ENCODE assay signal across 7 mouse cellular contexts in the genomic region with DNA sequence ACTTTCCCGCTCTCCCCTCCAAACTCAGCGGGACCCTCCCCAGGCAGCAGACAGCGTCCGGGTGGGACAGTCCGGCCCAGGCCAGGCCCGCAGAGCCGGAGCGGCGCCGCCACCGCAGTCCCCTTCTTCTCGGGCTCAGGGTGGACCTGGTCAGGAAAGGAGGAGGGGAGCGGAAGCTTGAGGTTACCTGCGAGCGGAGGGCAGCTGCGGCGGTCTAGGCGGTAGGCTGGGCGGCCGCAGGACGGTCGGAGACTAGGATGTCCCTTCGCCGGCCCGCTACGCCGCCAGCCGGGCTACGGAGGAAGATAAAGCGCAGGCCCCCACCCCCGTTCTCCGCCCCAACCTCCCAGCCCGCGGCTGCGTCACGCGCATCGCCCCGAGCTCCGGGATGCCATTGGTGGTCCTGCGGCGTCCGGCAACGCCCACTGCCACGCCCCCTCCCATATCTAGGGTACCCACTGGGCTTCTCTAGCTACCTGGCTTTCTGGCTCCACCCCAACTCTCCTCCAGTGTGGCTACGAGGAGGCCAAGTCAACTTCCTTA. TPM values are rescaled to one million over a fixed set of nuclear protein-coding genes. Genes with fewer than 3 reads are reported as not detected.
A peak's percentile ranks its signal among the peaks of the same experiment; 100 is the strongest.
DNase-seq lines count a peak whose midpoint lies in the region; ATAC-seq lines count a peak whose summit lies in the region.

A gene (minus strand): TSS at position 371 of the 543 bp plus-strand sequence.

- peak; percentile 88 to 94 for DNase-seq in adrenal gland, adult 18-20 months (ENCODE audit: low spot score in 2 of 2)
- DNase-seq in embryo, embryonic 11.5 days (ENCODE audit: low read depth, low spot score) = peak; percentile 87
- peak; percentile 75 to 86 for DNase-seq in gastrocnemius, postnatal 4 days (ENCODE audit: low spot score in 2 of 2)
- peak; percentile 83 to 84 for DNase-seq in left cerebral cortex, postnatal 36 days (ENCODE audit: low spot score in 2 of 2)
- DNase-seq in midbrain, embryonic 11.5 days (ENCODE audit: low spot score, missing footprints) = peak; percentile 98
- DNase-seq in skeletal muscle tissue, adult 2 months (ENCODE audit: low read depth, low spot score) = peak; percentile 71

- H3K27ac ChIP-seq in intestine, embryonic 16.5 days (ENCODE audit: low read length) = peak within 1 kb of the TSS; percentile 91
- peak within 1 kb of the TSS; percentile 48; the same call in 1 of the 2 replicates for H3K27ac ChIP-seq in midbrain, embryonic 11.5 days (ENCODE audit: low read depth, low read length)

- peak within 1 kb of the TSS; percentile 71 for H3K4me2 ChIP-seq in intestine, embryonic 16.5 days (ENCODE audit: low read depth, low read length)
- H3K4me2 ChIP-seq in midbrain, embryonic 11.5 days = peak within 1 kb of the TSS; percentile 68

- no peaks in the 10 kb centered on the region for H3K27me3 ChIP-seq in intestine, embryonic 16.5 days (replicated peaks; ENCODE audit: control insufficient read depth, insufficient read depth, low read length)
- H3K27me3 ChIP-seq in midbrain, embryonic 11.5 days (ENCODE audit: control insufficient read depth, insufficient read depth, low read length) = no peaks in the 10 kb centered on the region

- H3K9ac ChIP-seq in intestine, embryonic 16.5 days (ENCODE audit: low read depth, low read length) = peak within 1 kb of the TSS; percentile 89
- peak within 1 kb of the TSS; percentile 87 for H3K9ac ChIP-seq in midbrain, embryonic 11.5 days (ENCODE audit: low read length)

- H3K4me3 ChIP-seq in intestine, embryonic 16.5 days (ENCODE audit: low read length) = peak within 1 kb of the TSS; percentile 90
- peak within 1 kb of the TSS; percentile 74 for H3K4me3 ChIP-seq in midbrain, embryonic 11.5 days (ENCODE audit: low read depth, low read length)

- H3K36me3 ChIP-seq in intestine, embryonic 16.5 days (ENCODE audit: control insufficient read depth, insufficient read depth, low read length) = no peaks in the 10 kb centered on the region
- no peaks in the 10 kb centered on the region for H3K36me3 ChIP-seq in midbrain, embryonic 11.5 days (ENCODE audit: control insufficient read depth, insufficient read depth, low read length)

- intact Hi-C loops in left cerebral cortex, postnatal 36 days (cut with DNase I) = loop anchor here (2.0 kb wide), 1 partner anchor 53 kb away; a partner anchor contains a TSS

- H3K4me1 ChIP-seq in intestine, embryonic 16.5 days (ENCODE audit: control insufficient read depth, insufficient read depth, low read length) = peaks cover 11% of the 10 kb centered on the region
- H3K4me1 ChIP-seq in midbrain, embryonic 11.5 days (ENCODE audit: control insufficient read depth, insufficient read depth, low read length) = peaks cover 6% of the 10 kb centered on the region; the same call in 1 of the 2 replicates

- WGBS in intestine, embryonic 16.5 days = under 1% methylated on average over 44 of the region's 46 CpGs
- WGBS in midbrain, embryonic 11.5 days = under 1% methylated on average over 46 of the region's 46 CpGs

- ATAC-seq in intestine, embryonic 16.5 days = peak; percentile 81
- peak; percentile 99 for ATAC-seq in midbrain, embryonic 11.5 days (ENCODE audit: low FRiP score)

- H3K9me3 ChIP-seq in intestine, embryonic 16.5 days (ENCODE audit: control insufficient read depth, low read length) = no peaks in the 10 kb centered on the region
- no peaks in the 10 kb centered on the region for H3K9me3 ChIP-seq in midbrain, embryonic 11.5 days (ENCODE audit: control insufficient read depth, low read length)

RNA-seq across cellular contexts. Expression of the gene that starts here (rescaled TPM):
- 1,000 to 10,000 TPM; 1,467 to 1,486 TPM for total RNA-seq in adrenal gland, adult 18-20 months (2021)
- 10 to 100 TPM; 22.3 to 24.3 TPM for total RNA-seq in gastrocnemius, postnatal 4 days (2021)
- polyA plus RNA-seq in intestine, embryonic 16.5 days (2015; fragmentation: Nextera tagmentation; extraction: Ambion mirVana) = 84.4 and 93.9 TPM in 2 replicates
- total RNA-seq in left cerebral cortex, postnatal 36 days (2021) = 10 to 100 TPM; 32.3 to 47.6 TPM
- polyA plus RNA-seq in midbrain, embryonic 11.5 days (2014; fragmentation: Nextera tagmentation; extraction: Ambion mirVana) = 21.4 and 23.6 TPM in 2 replicates

Comparison
In these comparisons a context has a peak if more than half of its experiments do, and no peak if none do; other contexts are left out.
1. Peak in every context shown above with its lines: DNase-seq, ATAC-seq, H3K4me3 ChIP-seq and H3K27ac ChIP-seq.
2. RNA of the gene that starts here (total RNA-seq): 1,467 to 1,486 TPM in adrenal gland, adult 18-20 months; 32.3 to 47.6 TPM in left cerebral cortex, postnatal 36 days and 22.3 to 24.3 TPM in gastrocnemius, postnatal 4 days; every median in the first group is over 10 times any median in the second.